Mouse (Mus musculus) midbrain, postnatal 0 days (tissue): ENCODE data around the gene Cntln. TPM values are rescaled to one million over a fixed set of nuclear protein-coding genes. Genes with fewer than 3 reads are reported as not detected.

Source experiments
- ATAC-seq: fragments of 200-750 bp; cut with Nextera tagmentation; 2 replicates; pipeline ENCODE4 v1.8.0; 2017; ENCODE audit warnings: moderate number of reproducible peaks, mild to moderate bottlenecking, moderate TSS enrichment, moderate library complexity; ENCODE audit not compliant: low FRiP score
- DNase-seq: peaks from one replicate; pipeline ENCODE4 v3.0.0-alpha.2; 2015; ENCODE audit warnings: low spot score
- H3K27ac ChIP-seq: fragments of 300-500 bp; sonication (generic); 2 replicates; pipeline ENCODE4 v1.5.1; 2014; ENCODE audit warnings: low read depth, mild to moderate bottlenecking, low read length, mixed read lengths
- H3K27me3 ChIP-seq: fragments of 300-500 bp; sonication (generic); 2 replicates; pipeline ENCODE4 v1.6.1; 2014; ENCODE audit warnings: low read length, control low read depth, mixed read lengths; ENCODE audit not compliant: insufficient read depth
- H3K36me3 ChIP-seq: fragments of 300-500 bp; sonication (generic); 2 replicates; pipeline ENCODE4 v1.6.1; 2014; ENCODE audit warnings: low read length, control low read depth, mixed read lengths; ENCODE audit not compliant: insufficient read depth
- H3K4me1 ChIP-seq: fragments of 300-500 bp; sonication (generic); 2 replicates; pipeline ENCODE4 v1.6.1; 2014; ENCODE audit warnings: mild to moderate bottlenecking, control low read depth, antibody characterized with exemption, low read length, mixed read lengths; ENCODE audit not compliant: insufficient read depth
- H3K4me2 ChIP-seq: fragments of 300-500 bp; sonication (generic); 2 replicates; pipeline ENCODE4 v1.6.1; 2014; ENCODE audit warnings: low read depth, mild to moderate bottlenecking, low read length, mixed read lengths; ENCODE audit not compliant: poor library complexity, severe bottlenecking
- H3K4me3 ChIP-seq: fragments of 300-500 bp; sonication (generic); 2 replicates; pipeline ENCODE4 v1.5.1; 2014; ENCODE audit warnings: low read depth, mild to moderate bottlenecking, low read length, moderate library complexity
- H3K9ac ChIP-seq: fragments of 300-500 bp; sonication (generic); replicated peaks from 2 replicates; pipeline ENCODE4 v1.6.1; 2014; ENCODE audit warnings: mild to moderate bottlenecking, low read length, moderate library complexity, mixed read lengths; ENCODE audit not compliant: poor library complexity, severe bottlenecking
- H3K9me3 ChIP-seq: fragments of 300-500 bp; sonication (generic); 2 replicates; pipeline ENCODE4 v1.6.1; 2016; ENCODE audit warnings: low read length, control low read depth
- CTCF ChIP-seq: IDR thresholded peaks from 2 replicates; pipeline ENCODE4 v1.5.1; 2016; ENCODE audit warnings: antibody characterized with exemption, mild to moderate bottlenecking
- WGBS: fragments of 180-500 bp; shearing (Covaris S2); extraction: QIAGEN DNeasy Blood & Tissue Kit; methylation state at CpG from one replicate; pipeline ENCODE4 v1.1.7; 2014; 5-methylcytosine and 5-hydroxymethylcytosine counted together
- polyA plus RNA-seq: library from polyadenylated mRNA; unstranded; fragments of >200 nt; fragmentation: Nextera tagmentation; extraction: Ambion mirVana; gene quantifications from 2 replicates; pipeline ENCODE4 v1.2.1, GENCODE M21; 2015
- total RNA-seq: library from RNA; depleted of rRNA; stranded (reverse); fragments of >200 nt; gene quantifications from 2 replicates; pipeline ENCODE4 v1.2.3, GENCODE M21; 2014

Gene Cntln
- total and polyA plus RNA-seq, 2 experiments from 2014 or later, result 5.5 to 9.3 TPM

GRCm38 (mm10) chr4:85120271-85120670 lies 236.2 kb downstream of the Cntln start:
- no peak overlapping the region for H3K4me3 ChIP-seq
- no peaks in the 10 kb centered on the region for H3K4me1 ChIP-seq
- no peak overlapping the region for H3K27ac ChIP-seq
- no peak overlapping the region for H3K9ac ChIP-seq
- H3K9me3 ChIP-seq, result no peaks in the 10 kb centered on the region
- H3K4me2 ChIP-seq, result no peak overlapping the region
- no peaks in the 10 kb centered on the region for H3K27me3 ChIP-seq
- DNase-seq (no peak), ATAC-seq (0 out of 2 replicates have a peak, but pooled peaks have one; percentile 10)
- TF ChIP-seq CTCF, result no peak
- whole genome bisulfite sequencing, result 85% methylated on average over 3 of the region's 3 CpGs
- no peaks in the 10 kb centered on the region for H3K36me3 ChIP-seq

GRCm38 (mm10) chr4:85149726-85150125 lies 265.6 kb downstream of the Cntln start:
- no peaks in the 10 kb centered on the region for H3K9me3 ChIP-seq
- H3K4me1 ChIP-seq, result no peaks in the 10 kb centered on the region
- H3K9ac ChIP-seq, result no peak overlapping the region
- 77% methylated on average over 5 of the region's 5 CpGs for WGBS
- H3K36me3 ChIP-seq, result no peaks in the 10 kb centered on the region
- TF ChIP-seq CTCF, result no peak
- no peaks in the 10 kb centered on the region for H3K27me3 ChIP-seq
- DNase-seq (no peak), ATAC-seq (no peak)
- no peak overlapping the region for H3K4me3 ChIP-seq
- no peak overlapping the region for H3K4me2 ChIP-seq
- H3K27ac ChIP-seq, result no peak overlapping the region

- no peaks in the 10 kb centered on the region for H3K36me3 ChIP-seq
- no peaks in the 10 kb centered on the region for H3K4me1 ChIP-seq
- DNase-seq, result peak; percentile 5
- H3K27ac ChIP-seq, result no peak overlapping the region
- no peak for TF ChIP-seq CTCF
- no peaks in the 10 kb centered on the region for H3K9me3 ChIP-seq
- no peak for ATAC-seq
- H3K4me2 ChIP-seq, result no peak overlapping the region
- no peak overlapping the region for H3K4me3 ChIP-seq
- H3K27me3 ChIP-seq, result no peaks in the 10 kb centered on the region
- 82% methylated on average over 7 of the region's 7 CpGs for WGBS
- H3K9ac ChIP-seq, result no peak overlapping the region
These were observed 267.8 kb downstream of the Cntln start for GRCm38 (mm10) chr4:85151881-85152280.

- TF ChIP-seq CTCF, result no peak
- Histone ChIP-seq H3K4me2 (no peak overlapping the region), H3K4me3 (no peak overlapping the region), H3K27ac (no peak overlapping the region), H3K4me1 (no peaks in the 10 kb centered on the region), H3K36me3 (no peaks in the 10 kb centered on the region), H3K9me3 (no peaks in the 10 kb centered on the region), H3K27me3 (no peaks in the 10 kb centered on the region), H3K9ac (no peak overlapping the region)
- ATAC-seq, result no peak
- WGBS, result 86% methylated on average over 1 of the region's 1 CpGs
- DNase-seq, result no peak
These were observed 270.3 kb downstream of the Cntln start for GRCm38 (mm10) chr4:85154361-85154760.

- Histone ChIP-seq H3K27me3 (no peaks in the 10 kb centered on the region), H3K9ac (no peak overlapping the region), H3K4me3 (no peak overlapping the region), H3K9me3 (no peaks in the 10 kb centered on the region), H3K4me1 (no peaks in the 10 kb centered on the region), H3K27ac (no peak overlapping the region), H3K4me2 (no peak overlapping the region), H3K36me3 (no peaks in the 10 kb centered on the region)
- DNase-seq, result peak; percentile 75
- no peak for ATAC-seq
- 66% methylated on average over 4 of the region's 4 CpGs for WGBS
- peak; percentile 69 for TF ChIP-seq CTCF
These were observed 277.0 kb downstream of the Cntln start for GRCm38 (mm10) chr4:85161156-85161555.

- Histone ChIP-seq H3K9ac (no peak overlapping the region), H3K4me2 (peak overlapping the region; percentile 30), H3K4me3 (no peak overlapping the region), H3K27ac (no peak overlapping the region), H3K9me3 (no peaks in the 10 kb centered on the region), H3K27me3 (no peaks in the 10 kb centered on the region), H3K4me1 (no peaks in the 10 kb centered on the region), H3K36me3 (no peaks in the 10 kb centered on the region)
- WGBS, result 21% methylated on average over 27 of the region's 27 CpGs
- ATAC-seq (peak; percentile 89), DNase-seq (peak; percentile 93)
- TF ChIP-seq CTCF, result peak; percentile 94
These were observed 278.6 kb downstream of the Cntln start for GRCm38 (mm10) chr4:85162468-85163312.
